Mouse (Mus musculus) urinary bladder, postnatal 4 days (tissue): ENCODE measurements at regions not wholly inside any gene's neighbourhood (a gene's known extent, or its start where the extent isn't known, plus 50 kb on each side); places are given as distances from the start of the nearest gene placed in this dataset.
A peak's percentile ranks its signal among the peaks of the same experiment; 100 is the strongest.

Experiments used
- DNase-seq, 2 experiments: peaks; one replicate each; pipeline ENCODE4 v3.0.0; 2021 to 2022; ENCODE audit warnings: low spot score in 2 of 2

GRCm38 (mm10) chr17:88337649-88338404 is 102.7 kb upstream of the Foxn2 start:
- peak in 1 of 2 experiments; percentile 22 for DNase-seq

GRCm38 (mm10) chr17:88341141-88341540 is 99.4 kb upstream of the Foxn2 start:
- no peak for DNase-seq

GRCm38 (mm10) chr17:88341599-88341998 is 98.9 kb upstream of the Foxn2 start:
- DNase-seq, result no peak

- no peak for DNase-seq
Observed at GRCm38 (mm10) chr17:88343091-88343783, 97.3 kb upstream of the Foxn2 start.

- no peak for DNase-seq
Observed at GRCm38 (mm10) chr17:88345433-88345832, 95.1 kb upstream of the Foxn2 start.

GRCm38 (mm10) chr17:88346896-88347295 is 93.6 kb upstream of the Foxn2 start:
- no peak for DNase-seq

GRCm38 (mm10) chr17:88349825-88350460 is 90.6 kb upstream of the Foxn2 start:
- DNase-seq, result no peak

GRCm38 (mm10) chr17:88350986-88351385 is 89.5 kb upstream of the Foxn2 start:
- DNase-seq, result no peak

- DNase-seq, result no peak
Observed at GRCm38 (mm10) chr17:88352960-88353359, 87.6 kb upstream of the Foxn2 start.

- DNase-seq, result no peak
Observed at GRCm38 (mm10) chr17:88361161-88361560, 79.3 kb upstream of the Foxn2 start.

- DNase-seq, result no peak
Observed at GRCm38 (mm10) chr17:88362404-88362803, 78.1 kb upstream of the Foxn2 start.

GRCm38 (mm10) chr17:88367876-88368275 is 72.6 kb upstream of the Foxn2 start:
- no peak for DNase-seq

- DNase-seq, result no peak
Observed at GRCm38 (mm10) chr17:88369971-88370370, 70.5 kb upstream of the Foxn2 start.

GRCm38 (mm10) chr17:88370676-88371075 is 69.8 kb upstream of the Foxn2 start:
- no peak for DNase-seq

- DNase-seq, result no peak
Observed at GRCm38 (mm10) chr17:88378505-88378904, 62.0 kb upstream of the Foxn2 start.

- DNase-seq, result no peak
Observed at GRCm38 (mm10) chr17:88379389-88379788, 61.1 kb upstream of the Foxn2 start.

GRCm38 (mm10) chr17:88381106-88381505 is 59.4 kb upstream of the Foxn2 start:
- no peak for DNase-seq

GRCm38 (mm10) chr17:88383447-88383846 is 57.1 kb upstream of the Foxn2 start:
- DNase-seq, result no peak

- DNase-seq, result no peak
Observed at GRCm38 (mm10) chr17:88388441-88388951, 52.0 kb upstream of the Foxn2 start.

GRCm38 (mm10) chr17:88389668-88390461 is 50.6 kb upstream of the Foxn2 start:
- peak in 1 of 2 experiments; percentile 30 for DNase-seq
